Mouse (Mus musculus) thymus, postnatal 4 days (tissue): Measurements from ENCODE around the gene Mia.

Experiments
- DNase-seq: peaks from one replicate; pipeline ENCODE4 v3.0.0; 2021

The Mia gene

GRCm38 (mm10) chr7:27184964-27185363 is 4.0 kb upstream of the Mia start:
- DNase-seq: peak; percentile 76

- no peak for DNase-seq
These were observed 1.5 kb upstream of the Mia start for GRCm38 (mm10) chr7:27182498-27182897.

- DNase-seq: no peak
These were observed 921 bp downstream of the Mia start for GRCm38 (mm10) chr7:27180036-27180435.

GRCm38 (mm10) chr7:27179217-27179918 is 1.6 kb downstream of the Mia start:
- no peak for DNase-seq

GRCm38 (mm10) chr7:27178324-27179216 is 2.4 kb downstream of the Mia start, which contains the start of gene Rab4b:
Rab4b (minus strand) TSS chr7:27178896.
- peak; percentile 98 for DNase-seq

GRCm38 (mm10) chr7:27177942-27178323 is 3.0 kb downstream of the Mia start:
- no peak for DNase-seq

- no peak for DNase-seq
These were observed 6.1 kb downstream of the Mia start for GRCm38 (mm10) chr7:27174896-27175295.

- DNase-seq: no peak
These were observed 6.5 kb downstream of the Mia start for GRCm38 (mm10) chr7:27174496-27174895.

GRCm38 (mm10) chr7:27170981-27171380 is 10.0 kb downstream of the Mia start:
- no peak for DNase-seq

GRCm38 (mm10) chr7:27168371-27168770 is 12.6 kb downstream of the Mia start:
- DNase-seq: no peak

- no peak for DNase-seq
These were observed 13.4 kb downstream of the Mia start for GRCm38 (mm10) chr7:27167475-27168094.

- DNase-seq: peak; percentile 98
These were observed 14.1 kb downstream of the Mia start, which contains the start of gene Egln2 for GRCm38 (mm10) chr7:27166614-27167474. Egln2 (minus strand) TSS chr7:27166802.

- peak; percentile 93 for DNase-seq
These were observed 14.7 kb downstream of the Mia start for GRCm38 (mm10) chr7:27166229-27166613.

- no peak for DNase-seq
These were observed 15.3 kb downstream of the Mia start for GRCm38 (mm10) chr7:27165696-27166095.

- DNase-seq: peak; percentile 50
These were observed 15.8 kb downstream of the Mia start for GRCm38 (mm10) chr7:27165007-27165655.

GRCm38 (mm10) chr7:27164112-27164947 is 16.6 kb downstream of the Mia start:
- DNase-seq: no peak

- DNase-seq: no peak
These were observed 17.5 kb downstream of the Mia start for GRCm38 (mm10) chr7:27163450-27163805.

GRCm38 (mm10) chr7:27162780-27163449 is 18.0 kb downstream of the Mia start:
- DNase-seq: no peak

- DNase-seq: no peak
These were observed 19.2 kb downstream of the Mia start for GRCm38 (mm10) chr7:27161744-27162143.

GRCm38 (mm10) chr7:27160921-27161320 is 20.0 kb downstream of the Mia start:
- DNase-seq: no peak

GRCm38 (mm10) chr7:27159882-27160281 is 21.1 kb downstream of the Mia start:
- DNase-seq: peak; percentile 94
